Mouse (Mus musculus) layer of hippocampus, postnatal 36 days (tissue): ENCODE measurements around the gene Fzd2. TPM values are rescaled to one million over a fixed set of nuclear protein-coding genes. Genes with fewer than 3 reads are reported as not detected.
"Not testable (repeated sequence)": the region's sequence is repeated elsewhere in the genome, so short reads cannot be mapped to it uniquely, and the experiment has no call there.

ENCODE experiments used
- DNase-seq, 2 experiments: peaks; one replicate each; pipeline ENCODE4 v3.0.0; 2022
- total RNA-seq, 2 experiments: library from RNA; stranded (reverse); gene quantifications; 2 replicates each; pipeline ENCODE4 v1.2.3; 2021

The Fzd2 gene
- total RNA-seq, 2 experiments from 2014 or later = 6.3 to 8.9 TPM

GRCm38 (mm10) chr11:102581281-102582015, 22.7 kb upstream of the Fzd2 start:
- DNase-seq = no peak

GRCm38 (mm10) chr11:102582016-102582610, 22.1 kb upstream of the Fzd2 start:
- no peak for DNase-seq

GRCm38 (mm10) chr11:102582736-102583135, 21.5 kb upstream of the Fzd2 start:
- no peak for DNase-seq

GRCm38 (mm10) chr11:102586445-102587130, 17.6 kb upstream of the Fzd2 start:
- no peak for DNase-seq

- no peak for DNase-seq
Measured at GRCm38 (mm10) chr11:102587554-102587953, 16.6 kb upstream of the Fzd2 start.

GRCm38 (mm10) chr11:102595341-102595820, 8.8 kb upstream of the Fzd2 start:
- DNase-seq = no peak

- no peak for DNase-seq
Measured at GRCm38 (mm10) chr11:102599912-102600311, 4.3 kb upstream of the Fzd2 start.

- no peak for DNase-seq
Measured at GRCm38 (mm10) chr11:102602816-102603495, 1.2 kb upstream of the Fzd2 start.

GRCm38 (mm10) chr11:102603496-102603850, 723 bp upstream of the Fzd2 start:
- no peak for DNase-seq

GRCm38 (mm10) chr11:102604777-102605552, 769 bp downstream of the Fzd2 start:
- DNase-seq = peak in 1 of 2 experiments; percentile 18

- DNase-seq = no peak
Measured at GRCm38 (mm10) chr11:102605553-102606416, 1.6 kb downstream of the Fzd2 start.

GRCm38 (mm10) chr11:102606751-102607171, 2.6 kb downstream of the Fzd2 start:
- DNase-seq = no peak

- DNase-seq = not testable (repeated sequence)
Measured at GRCm38 (mm10) chr11:102607201-102607600, 3.0 kb downstream of the Fzd2 start.

- DNase-seq = no peak
Measured at GRCm38 (mm10) chr11:102607686-102608548, 3.7 kb downstream of the Fzd2 start.

- no peak for DNase-seq
Measured at GRCm38 (mm10) chr11:102608691-102609090, 4.5 kb downstream of the Fzd2 start.

GRCm38 (mm10) chr11:102609483-102609882, 5.3 kb downstream of the Fzd2 start:
- no peak for DNase-seq

GRCm38 (mm10) chr11:102610260-102610659, 6.1 kb downstream of the Fzd2 start:
- DNase-seq = no peak

- no peak for DNase-seq
Measured at GRCm38 (mm10) chr11:102610675-102611316, 6.6 kb downstream of the Fzd2 start.

- no peak for DNase-seq
Measured at GRCm38 (mm10) chr11:102611317-102611705, 7.1 kb downstream of the Fzd2 start.
